Mouse (Mus musculus) MN1 (cell line): ENCODE measurements at regions not wholly inside any gene's neighbourhood (a gene's known extent, or its start where the extent isn't known, plus 50 kb on each side); places are given as distances from the start of the nearest gene placed in this dataset.
"Not testable (repeated sequence)": the region's sequence is repeated elsewhere in the genome, so short reads cannot be mapped to it uniquely, and the experiment has no call there.

Experiments
- DNase-seq: peaks from one replicate; pipeline ENCODE4 v3.0.0-alpha.2; 2016; ENCODE audit warnings: low spot score

- DNase-seq: no peak
Observed at GRCm38 (mm10) chr7:137522450-137522849, 85.0 kb downstream of the Glrx3 start.

DNA sequence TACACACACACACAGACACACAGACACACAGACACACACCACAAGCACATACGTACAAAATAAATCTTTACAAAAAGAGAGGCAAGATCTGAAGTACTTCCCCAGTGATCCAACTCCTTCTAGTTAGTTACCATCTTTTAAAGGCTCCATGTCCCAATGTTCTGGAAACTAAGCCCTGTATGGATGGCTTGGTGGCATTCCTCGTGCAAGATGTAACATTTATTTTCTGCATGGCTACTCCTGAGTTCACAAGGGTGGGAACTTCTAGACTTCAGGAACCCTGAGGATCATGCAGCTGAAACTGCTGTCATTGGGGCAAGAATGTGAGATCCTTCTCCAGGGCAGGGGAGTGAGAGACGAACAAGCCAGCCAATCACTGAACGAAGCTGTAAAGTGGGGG lies 96.1 kb downstream of the Glrx3 start:
- DNase-seq: no peak

DNA sequence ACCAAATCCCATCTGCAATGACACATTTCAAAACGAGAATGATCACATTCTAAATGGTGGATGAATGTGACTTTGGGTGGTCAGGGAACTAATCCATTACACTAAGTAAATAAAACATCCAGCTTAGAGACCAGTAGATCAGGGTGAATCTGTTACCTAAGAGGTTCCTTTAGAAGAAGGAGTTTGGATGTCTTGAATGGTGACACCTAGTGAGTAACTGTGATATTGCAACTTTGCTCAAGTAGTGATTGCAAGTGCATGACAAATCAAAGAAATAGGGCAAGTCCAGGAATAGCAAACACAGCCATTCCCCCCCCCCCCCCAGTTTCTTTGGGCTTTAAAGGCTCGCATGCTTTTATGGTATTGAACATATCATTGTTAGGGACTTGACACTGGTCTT lies 112.6 kb downstream of the Glrx3 start:
- peak; percentile 55 for DNase-seq

- DNase-seq: no peak
Observed at GRCm38 (mm10) chr7:137552551-137553198, 115.3 kb downstream of the Glrx3 start.

- no peak for DNase-seq
Observed at GRCm38 (mm10) chr7:137555481-137555880, 118.1 kb downstream of the Glrx3 start.

DNA sequence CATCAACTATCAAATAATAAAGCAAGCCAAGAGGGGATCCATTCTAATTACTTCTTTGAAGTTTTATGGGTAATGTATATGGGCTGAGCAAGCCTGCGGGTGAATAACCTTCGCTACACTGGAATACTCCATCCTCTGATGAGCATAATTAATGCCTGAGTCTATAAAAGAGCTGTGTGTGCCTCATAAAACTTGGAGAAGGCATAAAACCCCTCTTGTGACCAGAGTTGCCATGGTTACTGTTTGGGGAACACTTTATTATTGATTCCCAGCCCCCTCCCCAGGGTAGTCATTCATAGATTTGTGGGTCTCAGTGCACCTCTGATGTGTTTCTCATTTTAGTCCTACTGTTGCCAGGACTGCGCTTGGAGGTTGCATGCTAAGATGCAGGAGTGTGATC lies 120.0 kb downstream of the Glrx3 start:
- DNase-seq: no peak

- no peak for DNase-seq
Observed at GRCm38 (mm10) chr7:137558871-137559270, 121.5 kb downstream of the Glrx3 start.

DNA sequence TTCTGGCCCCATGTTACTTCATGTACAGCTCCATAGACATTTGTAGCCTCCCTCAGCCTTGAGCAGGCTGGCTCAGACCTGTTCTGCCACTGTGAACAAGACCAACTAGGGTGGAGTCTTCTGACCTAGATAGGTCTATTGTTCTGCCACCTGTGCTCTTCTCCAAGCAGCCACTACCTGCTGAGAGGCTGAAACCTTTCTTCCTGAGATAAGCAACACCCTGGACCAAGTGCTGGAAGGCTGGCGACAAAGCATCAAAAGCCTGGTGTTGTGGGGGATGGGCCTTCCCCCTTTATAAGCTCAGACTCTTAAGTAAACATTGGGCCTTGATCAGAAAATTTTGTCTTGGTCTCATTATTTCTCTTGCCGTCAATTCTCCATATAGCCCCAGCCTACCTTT lies 132.8 kb downstream of the Glrx3 start:
- DNase-seq: no peak

DNA sequence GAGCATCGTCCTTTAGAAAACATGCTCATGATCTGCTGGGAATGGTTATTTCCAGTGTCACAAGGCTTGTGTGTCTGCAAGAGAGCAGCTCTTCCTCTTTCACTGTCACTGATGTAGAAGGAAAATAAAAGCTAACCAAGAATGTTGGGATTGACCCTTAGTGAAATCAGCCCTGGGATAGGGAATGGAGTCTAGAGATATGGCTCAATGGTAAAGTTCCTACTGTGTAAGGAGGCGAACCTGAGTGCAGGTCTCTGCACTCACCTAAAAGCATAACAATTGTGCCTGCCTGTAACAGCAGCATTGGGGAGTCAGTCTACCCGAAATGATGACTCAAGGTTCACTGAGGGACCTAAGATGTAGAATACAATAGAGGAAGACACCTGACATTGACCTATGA lies 138.1 kb downstream of the Glrx3 start:
- DNase-seq: no peak

DNA sequence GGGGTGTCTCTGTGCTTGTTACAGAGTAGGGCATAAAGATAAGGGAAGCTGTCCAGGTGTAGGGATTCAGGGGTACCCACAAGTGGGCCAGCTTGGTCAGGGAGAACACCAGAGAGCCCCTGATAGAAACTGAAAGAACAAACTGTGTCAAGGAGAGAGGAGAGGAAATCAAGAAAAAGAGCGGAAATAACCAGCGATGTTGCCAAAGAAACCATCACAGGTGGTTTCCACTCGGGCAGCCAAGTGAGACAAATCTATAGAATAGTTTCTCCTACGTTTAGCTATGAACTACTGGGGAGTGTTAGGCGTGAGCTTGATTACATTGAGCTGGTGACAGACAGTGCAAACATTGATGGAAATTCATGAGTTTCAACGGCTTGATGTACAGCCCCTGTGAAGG lies 138.8 kb downstream of the Glrx3 start:
- DNase-seq: no peak

GRCm38 (mm10) chr7:137583556-137583955 lies 146.1 kb downstream of the Glrx3 start:
- no peak for DNase-seq

DNA sequence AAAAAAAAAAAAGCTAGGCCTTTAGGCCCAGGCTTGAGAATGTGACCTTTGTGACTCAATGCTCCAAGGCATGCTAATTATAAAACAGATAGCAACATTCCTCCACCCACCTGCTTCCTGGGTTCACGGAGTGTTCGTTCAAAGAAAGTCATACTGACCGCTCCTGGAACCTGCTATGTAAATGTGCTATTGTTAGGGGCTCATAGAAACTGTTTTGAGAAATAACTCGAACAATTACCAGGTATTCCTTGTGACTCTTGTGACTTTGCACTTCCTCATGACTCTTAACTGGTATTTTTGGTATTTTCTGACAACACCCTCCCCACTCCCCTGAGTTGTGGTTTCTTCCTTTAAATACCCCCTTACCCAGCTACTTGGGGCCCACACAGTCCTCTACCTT lies 147.5 kb downstream of the Glrx3 start:
- DNase-seq: not testable (repeated sequence)

GRCm38 (mm10) chr7:137593570-137593969 lies 156.2 kb downstream of the Glrx3 start:
- DNase-seq: peak; percentile 49

DNA sequence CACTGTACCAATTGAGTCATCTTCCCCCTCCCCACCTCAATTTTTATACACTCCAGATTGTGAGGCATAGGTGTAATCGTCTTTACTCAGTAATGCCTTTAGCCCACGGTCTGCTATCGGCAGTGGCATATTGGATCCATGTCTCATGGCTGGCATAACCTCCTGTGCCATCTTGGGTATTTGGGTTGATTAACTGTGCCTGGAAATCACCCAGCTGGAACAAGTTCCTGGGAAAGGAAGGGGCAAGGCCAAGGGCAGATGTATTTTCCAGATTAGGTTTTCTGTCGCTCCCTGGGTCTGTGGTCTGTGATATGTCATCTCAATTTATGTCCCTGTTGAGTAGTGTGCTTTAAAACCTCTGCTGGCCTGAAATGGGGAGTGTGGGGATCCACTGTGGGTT lies 158.2 kb downstream of the Glrx3 start:
- DNase-seq: peak; percentile 87

DNA sequence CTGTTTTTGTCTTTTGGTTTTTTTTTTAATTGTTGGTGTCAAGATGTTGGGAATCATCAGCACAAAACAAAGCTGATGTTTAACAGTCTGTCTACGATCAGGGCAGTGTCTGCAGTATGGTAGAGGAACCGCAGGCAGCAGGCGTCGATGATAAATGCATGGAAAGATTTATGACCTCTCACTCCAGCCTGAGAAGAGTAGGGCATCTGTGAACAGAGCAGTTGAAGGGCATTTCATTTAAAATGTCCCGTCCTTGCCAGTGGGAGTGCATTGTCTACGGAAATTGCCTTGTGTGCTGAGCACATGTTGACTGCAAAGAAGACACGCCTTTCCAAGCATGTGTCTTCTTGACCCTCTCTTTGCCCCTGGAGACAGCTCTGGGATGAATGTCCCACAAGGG lies 158.7 kb downstream of the Glrx3 start:
- peak; percentile 87 for DNase-seq

- peak; percentile 85 for DNase-seq
Observed at GRCm38 (mm10) chr7:137603039-137603438, 165.6 kb downstream of the Glrx3 start.

- DNase-seq: peak; percentile 66
Observed at GRCm38 (mm10) chr7:137609752-137610151, 172.3 kb downstream of the Glrx3 start.

DNA sequence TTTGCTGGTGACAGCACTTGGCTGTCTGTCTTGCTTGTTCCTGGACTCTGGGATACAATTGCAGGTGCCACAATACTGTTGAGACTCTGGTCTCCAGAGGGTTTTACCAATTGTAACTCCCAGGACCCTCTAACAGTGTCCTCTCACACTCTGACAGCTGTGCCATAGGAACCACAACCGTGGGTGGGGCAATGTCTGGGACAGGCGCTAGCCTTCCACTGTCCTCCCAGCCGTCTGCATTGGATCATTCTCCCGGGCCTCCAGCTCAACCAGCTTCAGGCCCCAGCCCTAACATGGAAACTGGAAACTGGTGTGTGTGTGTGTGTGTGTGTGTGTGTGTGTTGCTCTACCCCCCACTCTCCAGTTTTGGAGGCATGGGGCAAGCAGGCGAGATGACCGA lies 173.9 kb downstream of the Glrx3 start:
- DNase-seq: no peak

DNA sequence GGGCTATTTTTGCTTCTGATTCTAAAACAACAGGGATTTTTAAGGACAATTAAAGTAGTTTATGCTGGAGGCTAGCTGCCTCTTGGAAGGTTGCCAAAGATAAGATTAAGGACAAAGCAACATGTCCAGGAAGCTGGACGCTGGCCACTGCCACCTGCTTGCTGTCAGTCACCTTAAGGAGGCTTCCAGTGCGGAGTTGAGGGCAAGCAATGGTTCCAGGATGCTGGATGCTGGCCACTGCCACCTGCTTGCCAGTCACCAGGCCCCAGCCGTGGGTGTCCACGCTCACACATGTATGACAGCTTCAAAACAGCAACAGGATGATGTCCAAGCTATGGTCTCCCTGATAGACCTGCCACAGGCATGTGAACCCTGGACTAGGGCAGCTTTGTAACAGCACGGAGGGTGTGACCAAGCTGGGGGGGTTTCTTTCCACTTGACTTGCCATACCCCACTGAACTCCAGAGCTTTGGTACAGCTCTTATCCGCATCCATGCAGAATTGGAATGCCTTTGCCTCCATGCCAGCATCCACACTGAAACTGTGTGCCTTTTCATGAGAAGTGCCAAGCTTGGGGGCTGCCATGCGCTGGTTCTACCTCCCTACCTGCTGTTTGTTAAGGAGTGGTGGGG lies 174.6 kb downstream of the Glrx3 start:
- DNase-seq: peak; percentile 53

DNA sequence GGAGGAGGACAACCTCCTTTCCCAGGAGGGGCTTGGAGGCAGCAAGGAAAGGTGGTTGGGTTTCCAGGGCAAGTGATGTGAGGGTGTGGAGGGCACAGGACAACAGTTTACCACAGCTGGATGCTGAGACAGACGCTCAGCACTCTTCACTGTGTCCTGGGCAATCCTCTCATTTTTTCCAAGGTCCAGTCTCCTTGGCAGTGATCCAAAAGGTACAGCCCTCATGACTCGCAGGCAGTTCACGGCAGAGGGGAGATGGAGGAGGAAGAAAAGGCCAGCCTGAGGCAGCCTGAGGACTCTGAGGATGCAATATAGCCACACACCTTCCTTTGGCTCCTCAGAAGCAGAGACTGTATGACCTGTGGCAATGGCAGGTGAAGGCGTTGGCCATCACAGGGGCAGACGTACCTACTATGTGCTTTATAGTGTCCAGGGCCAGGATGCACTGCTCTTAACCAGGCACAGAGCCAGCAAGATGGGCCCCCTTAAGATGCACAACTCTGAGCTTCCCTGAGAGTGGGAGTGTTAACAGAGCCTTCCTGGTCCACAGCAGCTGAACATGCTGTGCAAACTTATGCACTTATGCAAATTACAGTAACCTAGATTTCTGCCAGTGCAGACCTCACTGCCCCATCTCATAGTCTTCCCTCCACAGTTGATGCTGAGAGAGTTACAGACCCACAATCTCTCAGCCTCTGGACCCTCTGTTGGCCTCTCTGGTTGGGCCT lies 181.2 kb downstream of the Glrx3 start:
- peak; percentile 66 for DNase-seq

DNA sequence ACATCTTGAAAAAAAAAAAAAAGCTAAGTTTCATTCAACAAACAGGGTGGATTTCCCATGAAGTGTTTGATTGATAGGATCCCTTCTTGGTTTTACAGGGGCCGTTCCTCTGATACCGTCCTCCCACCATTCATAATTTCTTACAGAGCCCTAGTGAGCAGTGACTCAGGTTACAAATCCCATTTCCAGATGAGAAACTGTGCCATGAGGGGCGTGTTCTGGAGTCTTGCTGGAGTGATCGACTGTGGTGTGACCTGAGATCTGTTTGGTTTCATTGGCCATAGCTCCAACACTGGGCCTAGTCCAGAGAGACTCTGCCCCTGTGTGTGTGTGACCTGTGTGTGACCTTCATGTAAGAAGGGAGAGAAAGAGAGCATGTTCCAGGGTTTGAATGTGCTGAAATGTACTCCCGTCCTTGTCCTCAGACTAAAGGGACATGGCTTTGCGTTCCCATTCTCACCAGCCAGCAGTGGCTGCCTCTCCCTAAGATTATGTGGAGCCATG lies 181.9 kb downstream of the Glrx3 start:
- no peak for DNase-seq

DNA sequence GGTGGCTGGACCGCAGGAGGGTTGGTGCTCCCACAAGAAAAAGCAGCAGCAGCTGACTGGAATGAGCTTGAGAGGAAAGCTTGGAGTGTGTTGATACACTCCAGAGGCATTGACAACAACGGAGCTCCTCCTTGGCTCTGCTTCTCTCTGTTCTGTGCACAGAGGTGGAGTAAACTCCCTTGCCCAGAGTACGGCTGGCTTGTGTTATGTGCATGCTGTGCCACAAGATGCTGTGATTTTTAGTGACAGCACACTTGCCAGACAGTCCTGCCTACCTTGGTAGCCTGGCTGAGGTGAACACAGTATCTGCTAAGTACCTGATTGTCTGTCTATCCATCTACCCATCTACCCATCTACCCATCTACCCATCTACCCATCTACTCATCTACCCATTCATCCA lies 190.9 kb downstream of the Glrx3 start:
- no peak for DNase-seq

DNA sequence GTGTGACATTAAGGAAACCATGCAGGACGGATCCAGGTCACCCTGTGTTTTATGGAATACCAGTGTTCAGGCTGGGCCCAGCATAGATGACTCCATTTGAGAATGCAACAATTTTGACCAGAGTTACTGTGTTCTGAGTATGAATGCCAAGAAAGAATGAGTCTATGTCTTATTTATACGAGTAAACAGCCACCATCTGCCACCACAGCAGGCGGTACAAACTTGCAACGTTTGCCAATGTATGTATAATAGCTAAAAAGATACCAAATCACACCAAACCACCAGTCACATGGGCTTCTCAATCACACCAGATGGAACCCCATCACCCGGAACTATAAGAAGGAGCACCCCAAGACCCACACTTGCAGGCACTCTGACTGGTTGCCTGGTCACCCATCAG lies 192.1 kb downstream of the Glrx3 start:
- no peak for DNase-seq
